Mouse (Mus musculus) bone marrow, adult 2 months (tissue): ENCODE measurements around the gene Stk11. TPM values are rescaled to one million over a fixed set of nuclear protein-coding genes. Genes with fewer than 3 reads are reported as not detected.

Experiments used
- H3K27ac ChIP-seq: fragments of 200-500 bp; 2 replicates; pipeline ENCODE4 v1.5.1; 2012; ENCODE audit warnings: low read depth, mild to moderate bottlenecking, control low read depth, inconsistent platforms, low read length; ENCODE audit not compliant: control insufficient read depth, poor library complexity, insufficient read depth
- H3K4me1 ChIP-seq: fragments of 200-500 bp; 2 replicates; pipeline ENCODE4 v1.6.1; 2011; ENCODE audit warnings: low read length; ENCODE audit not compliant: control insufficient read depth, insufficient read depth
- H3K4me3 ChIP-seq: fragments of 200-500 bp; replicated peaks from 2 replicates; pipeline ENCODE3; 2011; ENCODE audit warnings: mild to moderate bottlenecking, low read depth, low read length, control low read depth; ENCODE audit not compliant: control insufficient read depth
- CTCF ChIP-seq: fragments of 200-500 bp; IDR thresholded peaks from 2 replicates; pipeline ENCODE4 v1.5.1; 2011; ENCODE audit warnings: low read length, control low read depth; ENCODE audit not compliant: control insufficient read depth, insufficient read depth
- POLR2A ChIP-seq: fragments of 200-500 bp; IDR thresholded peaks from 2 replicates; pipeline ENCODE4 v1.6.1; 2011; ENCODE audit warnings: low read depth, mild to moderate bottlenecking, control low read depth, low read length, borderline replicate concordance; ENCODE audit not compliant: control insufficient read depth
- WGBS: fragments of 180-500 bp; shearing (Covaris S2); methylation state at CpG from one replicate; pipeline ENCODE4 v1.1.7; 2018; 5-methylcytosine and 5-hydroxymethylcytosine counted together
- polyA plus RNA-seq: library from polyadenylated mRNA; stranded (reverse); fragments of >200 nt; gene quantifications from 2 replicates; pipeline ENCODE4 v1.2.4, GENCODE M21; 2011; ENCODE audit warnings: low replicate concordance; ENCODE audit not compliant: missing spikeins, insufficient read depth, insufficient read length

Gene Stk11
- polyA plus RNA-seq, 1 experiment, result 344 TPM

- Histone ChIP-seq H3K27ac (peak overlapping the region; percentile 13; the same call in 1 of the 2 replicates), H3K4me3 (no peak overlapping the region), H3K4me1 (peaks cover 16% of the 10 kb centered on the region)
- 73% methylated on average over 15 of the region's 15 CpGs for WGBS
- TF ChIP-seq CTCF (no peak), POLR2A (no peak)
These were observed 41.7 kb downstream of the Stk11 start for GRCm38 (mm10) chr10:80157141-80157929.

DNA sequence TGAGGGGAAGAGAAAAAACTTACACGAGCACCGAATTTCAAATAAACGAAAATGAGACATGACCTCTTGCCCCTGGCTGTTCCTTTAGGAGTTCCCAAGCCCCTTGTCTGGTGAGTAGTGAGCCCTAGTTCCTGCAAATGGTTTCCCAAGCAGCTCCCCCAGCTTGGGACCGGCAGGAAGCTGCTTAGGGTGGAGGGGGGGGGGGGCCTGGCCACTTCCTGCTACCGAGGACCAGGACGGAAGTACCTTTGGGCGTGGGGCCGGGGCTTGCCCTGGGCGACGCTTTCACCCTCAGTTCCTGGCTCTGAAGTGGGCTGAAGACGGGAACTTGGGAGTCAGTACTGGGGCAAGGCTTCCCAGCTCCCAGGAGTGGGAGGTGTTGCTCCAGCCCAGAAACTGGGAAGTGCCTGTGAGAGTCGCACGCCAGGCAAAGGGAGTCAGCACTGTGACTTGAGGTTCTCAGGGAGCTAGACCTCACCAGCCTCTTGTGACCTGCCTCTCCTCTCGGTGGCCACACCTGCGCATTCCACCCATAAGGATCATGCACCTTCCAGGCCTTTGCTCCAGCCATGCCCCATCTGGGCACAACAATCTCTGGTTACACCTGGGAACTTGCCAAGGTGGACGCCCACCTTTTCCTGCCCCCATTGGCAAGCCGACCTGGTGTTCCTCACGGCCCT lies 42.8 kb downstream of the Stk11 start:
- 1% methylated on average over 18 of the region's 18 CpGs for whole genome bisulfite sequencing
- TF ChIP-seq CTCF, result no peak
- TF ChIP-seq POLR2A, result peak; percentile 79
- Histone ChIP-seq H3K4me1 (peaks cover 22% of the 10 kb centered on the region), H3K4me3 (peak overlapping the region; percentile 43), H3K27ac (peak overlapping the region; percentile 95)

- Histone ChIP-seq H3K4me3 (peak overlapping the region; percentile 78), H3K27ac (peak overlapping the region; percentile 95), H3K4me1 (peaks cover 25% of the 10 kb centered on the region)
- 7% methylated on average over 12 of the region's 12 CpGs for WGBS
- TF ChIP-seq CTCF (no peak), POLR2A (peak; percentile 33; the same call in 1 of the 2 replicates)
These were observed 43.5 kb downstream of the Stk11 start for GRCm38 (mm10) chr10:80159021-80159560.

- Histone ChIP-seq H3K4me3 (peak overlapping the region; percentile 78), H3K27ac (peak overlapping the region; percentile 95)
- WGBS, result under 1% methylated on average over 55 of the region's 55 CpGs
These were observed 44.2 kb downstream of the Stk11 start for GRCm38 (mm10) chr10:80159561-80160454.

GRCm38 (mm10) chr10:80160455-80161371 lies 45.1 kb downstream of the Stk11 start:
- Histone ChIP-seq H3K4me3 (peak overlapping the region; percentile 25), H3K4me1 (peaks cover 27% of the 10 kb centered on the region), H3K27ac (peak overlapping the region; percentile 84)
- TF ChIP-seq CTCF, result no peak
- 0 out of 2 replicates have a peak, but pooled peaks have one; percentile 32 for TF ChIP-seq POLR2A
- 3% methylated on average over 33 of the region's 33 CpGs for WGBS

More at GRCm38 (mm10) chr10:80159561-80160454, 44.2 kb downstream of the Stk11 start:
- TF ChIP-seq POLR2A (peak; percentile 14; the same call in 1 of the 2 replicates), CTCF (no peak)
- H3K4me1 ChIP-seq, result peaks cover 28% of the 10 kb centered on the region

DNA sequence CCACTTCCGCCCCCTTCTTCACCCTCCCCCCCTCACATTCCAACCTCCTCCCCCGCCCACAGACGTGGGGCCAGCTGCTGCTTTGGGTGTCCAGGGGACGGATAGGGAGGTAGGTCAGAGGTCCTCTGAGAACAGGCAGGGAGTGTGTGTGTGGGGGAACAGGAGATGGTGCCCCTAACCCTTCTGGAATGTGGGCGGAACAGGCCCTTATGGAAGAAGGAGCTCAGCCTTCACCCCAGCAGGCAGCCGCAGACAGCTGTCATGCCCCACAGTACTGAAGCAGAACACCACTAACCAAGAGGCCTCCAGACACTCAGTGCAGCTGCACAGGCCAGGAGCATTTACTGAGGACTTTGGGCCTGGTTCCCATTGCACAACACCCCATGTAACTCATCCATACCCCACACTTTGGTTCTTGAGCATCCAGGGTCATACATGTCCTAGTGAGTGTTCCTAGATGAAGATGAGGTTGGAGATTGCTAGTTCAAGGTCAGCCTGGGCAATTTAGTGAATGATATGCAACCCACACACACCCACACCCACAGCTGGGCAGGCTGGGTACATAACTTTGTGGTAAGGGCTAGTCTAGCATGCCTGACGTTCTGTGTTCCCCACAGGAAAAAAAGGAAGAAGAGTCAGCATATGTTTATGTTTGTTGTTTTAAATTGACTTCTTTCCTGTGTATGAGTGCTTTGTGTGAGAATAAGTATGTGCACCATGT lies 46.1 kb downstream of the Stk11 start:
- Histone ChIP-seq H3K27ac (peak overlapping the region; percentile 42), H3K4me3 (no peak overlapping the region), H3K4me1 (peaks cover 27% of the 10 kb centered on the region)
- WGBS, result 30% methylated on average over 7 of the region's 7 CpGs
- TF ChIP-seq CTCF (no peak), POLR2A (no peak)
